Mouse (Mus musculus): ENCODE data around the gene Lyrm1. TPM values are rescaled to one million over a fixed set of nuclear protein-coding genes. Genes with fewer than 3 reads are reported as not detected.

Gene Lyrm1
- total and polyA plus RNA-seq, 2 experiments from 2014 or later, result 7.8 to 21.9 TPM

DNA sequence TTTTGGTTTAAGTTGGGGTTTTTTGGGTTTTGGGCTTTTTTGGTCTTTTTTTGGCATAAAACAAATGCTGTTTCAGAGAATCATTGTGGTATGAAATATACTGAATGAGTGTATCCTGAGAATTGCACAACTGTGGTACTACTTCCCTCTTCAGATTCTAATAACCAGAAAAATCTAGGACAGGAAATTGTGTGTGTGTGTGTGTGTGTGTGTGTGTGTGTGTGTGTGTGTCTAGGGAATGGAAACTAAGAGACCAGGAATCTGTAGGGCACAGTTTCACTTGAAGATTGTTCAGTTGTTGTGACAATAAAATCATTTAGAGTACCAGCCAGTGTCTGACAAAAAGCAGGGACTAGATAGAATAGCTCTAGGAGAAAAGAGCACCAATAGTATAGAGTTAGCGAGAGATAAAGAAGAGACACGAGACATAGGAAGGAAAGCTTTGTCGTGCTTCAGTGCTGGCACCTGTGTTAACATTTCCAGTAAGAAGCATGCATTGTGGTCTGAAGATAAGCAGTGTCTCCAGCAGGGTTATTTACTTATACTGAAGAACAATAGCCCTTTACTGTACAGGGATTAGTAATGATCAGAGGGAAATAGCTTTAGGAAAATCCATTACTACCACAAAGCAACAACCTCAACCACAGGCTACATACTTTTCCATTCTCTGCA lies 3.9 kb downstream of the Lyrm1 start:
- no peaks in the 10 kb centered on the region for H3K27me3 ChIP-seq (ENCODE audit: insufficient read depth, low read length)
- no peak overlapping the region for H3K4me3 ChIP-seq (ENCODE audit: low read length)
- no peak overlapping the region for H3K4me2 ChIP-seq (ENCODE audit: low read depth, low read length)
- no peak overlapping the region for H3K9ac ChIP-seq (replicated peaks; ENCODE audit: low read length)
- H3K27ac ChIP-seq, result no peak overlapping the region
- TF ChIP-seq CTCF (IDR thresholded peaks at IDR 0.05; ENCODE audit: low read depth), result no peak
- peaks cover 6% of the 10 kb centered on the region; the same call in 1 of the 2 replicates for H3K4me1 ChIP-seq (ENCODE audit: insufficient read depth, low read length)
- 76% methylated on average over 3 of the region's 3 CpGs for WGBS
- DNase-seq (ENCODE audit: low spot score) (no peak), ATAC-seq (no peak)
- no peaks in the 10 kb centered on the region for H3K9me3 ChIP-seq (ENCODE audit: low read length)
- no peaks in the 10 kb centered on the region for H3K36me3 ChIP-seq (ENCODE audit: insufficient read depth, low read length)

DNA sequence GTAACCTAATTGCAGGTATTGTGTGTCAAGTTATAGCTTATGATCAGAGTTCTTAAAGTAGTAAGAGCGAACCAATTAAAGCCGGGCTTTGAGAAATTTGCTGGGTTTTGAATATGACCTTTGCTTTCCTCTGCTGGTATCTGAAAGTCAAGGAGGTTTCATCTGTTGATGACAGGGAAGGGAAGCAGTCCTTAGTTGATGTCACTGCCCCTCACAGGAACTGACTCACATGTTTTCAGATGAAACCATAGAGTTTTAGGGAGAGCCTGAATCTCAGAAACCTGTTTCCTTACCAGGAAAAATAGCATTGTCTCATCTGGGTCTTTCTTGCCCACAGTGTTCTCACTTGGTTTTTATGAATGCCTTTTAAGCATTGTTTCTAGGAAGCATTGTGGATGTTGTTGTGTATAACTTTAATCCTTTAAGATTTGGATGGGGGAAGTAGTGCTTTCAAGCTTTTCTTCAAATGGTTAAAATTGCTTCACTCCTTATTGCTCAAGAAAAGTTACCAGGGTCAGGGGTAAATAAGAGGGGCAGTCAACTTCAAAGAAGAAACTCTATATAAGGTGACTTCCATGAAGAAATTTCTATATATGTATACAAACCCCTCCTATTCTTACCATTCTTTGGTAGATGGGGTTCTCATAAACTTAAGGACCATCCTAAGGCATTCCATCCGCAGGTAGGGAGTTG lies 11.0 kb downstream of the Lyrm1 start:
- no peak for ATAC-seq
- 94% methylated on average over 3 of the region's 3 CpGs for WGBS

DNA sequence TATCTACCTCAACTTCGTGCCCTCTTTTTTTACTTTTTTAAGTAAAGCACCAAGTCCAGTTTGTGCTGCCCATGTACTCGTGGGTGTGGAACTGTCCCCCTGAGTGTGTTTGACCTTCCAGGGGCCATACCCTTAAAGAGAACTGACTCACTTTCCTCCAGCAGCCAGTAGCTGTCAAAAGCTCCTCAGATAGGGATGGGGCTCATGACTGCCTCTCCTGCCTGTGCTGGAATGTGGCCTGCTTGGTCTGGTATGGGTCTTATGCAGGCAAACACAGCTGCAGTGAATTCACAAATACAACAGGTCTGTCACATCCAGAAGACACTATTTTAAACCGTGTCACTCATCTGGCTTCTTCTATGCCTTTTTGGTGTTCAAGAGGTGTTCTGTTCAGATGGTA lies 16.1 kb downstream of the Lyrm1 start:
- Histone ChIP-seq H3K4me2 (ENCODE audit: low read depth, low read length) (no peak overlapping the region), H3K4me1 (ENCODE audit: insufficient read depth, low read length) (no peaks in the 10 kb centered on the region), H3K9ac (replicated peaks; ENCODE audit: low read length) (no peak overlapping the region), H3K27me3 (ENCODE audit: insufficient read depth, low read length) (no peaks in the 10 kb centered on the region), H3K4me3 (ENCODE audit: low read length) (no peak overlapping the region), H3K9me3 (ENCODE audit: low read length) (no peaks in the 10 kb centered on the region), H3K27ac (no peak overlapping the region), H3K36me3 (ENCODE audit: insufficient read depth, low read length) (no peaks in the 10 kb centered on the region)
- ATAC-seq (no peak), DNase-seq (ENCODE audit: low spot score) (no peak)
- 83% methylated on average over 3 of the region's 3 CpGs for WGBS
- no peak for TF ChIP-seq CTCF (IDR thresholded peaks at IDR 0.05; ENCODE audit: low read depth)

More for the DNA sequence above, 11.0 kb downstream of the Lyrm1 start:
- Histone ChIP-seq H3K27ac (no peak overlapping the region), H3K9ac (replicated peaks; ENCODE audit: low read length) (no peak overlapping the region), H3K4me3 (ENCODE audit: low read length) (no peak overlapping the region), H3K27me3 (ENCODE audit: insufficient read depth, low read length) (no peaks in the 10 kb centered on the region), H3K4me2 (ENCODE audit: low read depth, low read length) (no peak overlapping the region), H3K36me3 (ENCODE audit: insufficient read depth, low read length) (no peaks in the 10 kb centered on the region), H3K4me1 (ENCODE audit: insufficient read depth, low read length) (no peaks in the 10 kb centered on the region), H3K9me3 (ENCODE audit: low read length) (no peaks in the 10 kb centered on the region)
- no peak for TF ChIP-seq CTCF (IDR thresholded peaks at IDR 0.05; ENCODE audit: low read depth)
- DNase-seq (ENCODE audit: low spot score), result no peak

DNA sequence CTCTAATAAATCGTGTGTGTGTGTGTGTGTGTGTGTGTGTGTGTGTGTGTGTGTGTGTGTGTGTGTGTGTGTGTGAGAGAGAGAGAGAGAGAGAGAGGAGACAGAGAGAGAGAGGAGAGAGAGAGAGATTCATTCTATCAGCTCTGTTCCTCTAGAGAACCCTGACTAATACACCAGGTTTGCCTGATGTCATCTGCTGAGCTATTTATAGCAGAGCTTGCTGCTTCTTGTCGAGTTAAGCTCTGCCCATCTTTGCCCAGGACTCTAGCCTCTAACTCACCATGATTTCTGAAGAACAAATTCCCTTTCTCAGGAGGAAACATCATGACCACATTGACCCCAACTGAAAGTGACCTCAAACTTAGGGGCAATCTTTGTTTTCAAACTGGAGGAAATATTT lies 24.8 kb downstream of the Lyrm1 start:
- TF ChIP-seq CTCF (IDR thresholded peaks at IDR 0.05; ENCODE audit: low read depth), result no peak
- peak; percentile 3 for DNase-seq (ENCODE audit: low spot score)
- 49% methylated on average over 2 of the region's 2 CpGs for WGBS
- Histone ChIP-seq H3K36me3 (ENCODE audit: insufficient read depth, low read length) (no peaks in the 10 kb centered on the region), H3K4me1 (ENCODE audit: insufficient read depth, low read length) (no peaks in the 10 kb centered on the region), H3K4me3 (ENCODE audit: low read length) (no peak overlapping the region), H3K27me3 (ENCODE audit: insufficient read depth, low read length) (no peaks in the 10 kb centered on the region), H3K9me3 (ENCODE audit: low read length) (no peaks in the 10 kb centered on the region), H3K4me2 (ENCODE audit: low read depth, low read length) (no peak overlapping the region), H3K27ac (no peak overlapping the region), H3K9ac (replicated peaks; ENCODE audit: low read length) (no peak overlapping the region)
- no peak for ATAC-seq

DNA sequence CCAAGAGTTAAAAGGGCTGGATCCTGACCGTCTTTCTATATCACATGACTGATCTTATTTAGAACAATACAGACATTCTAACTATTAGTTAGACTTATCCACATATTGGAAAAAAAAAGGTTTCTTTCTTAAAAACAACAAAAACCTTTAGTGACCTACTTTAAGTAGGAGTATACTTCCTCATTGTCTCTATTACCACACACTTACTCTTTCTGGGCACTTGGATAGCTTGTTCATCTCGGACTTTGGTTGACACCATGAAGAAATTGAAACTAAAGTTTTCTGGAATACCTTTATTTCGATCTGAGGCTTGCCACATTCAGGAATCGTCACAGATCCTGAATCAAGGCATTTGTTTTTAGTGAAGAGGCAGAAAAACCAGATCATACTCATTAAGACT lies 25.4 kb downstream of the Lyrm1 start:
- Histone ChIP-seq H3K27me3 (ENCODE audit: insufficient read depth, low read length) (no peaks in the 10 kb centered on the region), H3K27ac (no peak overlapping the region), H3K9ac (replicated peaks; ENCODE audit: low read length) (no peak overlapping the region), H3K9me3 (ENCODE audit: low read length) (no peaks in the 10 kb centered on the region), H3K4me2 (ENCODE audit: low read depth, low read length) (no peak overlapping the region), H3K4me1 (ENCODE audit: insufficient read depth, low read length) (no peaks in the 10 kb centered on the region), H3K4me3 (ENCODE audit: low read length) (no peak overlapping the region), H3K36me3 (ENCODE audit: insufficient read depth, low read length) (no peaks in the 10 kb centered on the region)
- DNase-seq (ENCODE audit: low spot score) (no peak), ATAC-seq (no peak)
- 71% methylated on average over 4 of the region's 4 CpGs for WGBS
- TF ChIP-seq CTCF (IDR thresholded peaks at IDR 0.05; ENCODE audit: low read depth), result no peak

DNA sequence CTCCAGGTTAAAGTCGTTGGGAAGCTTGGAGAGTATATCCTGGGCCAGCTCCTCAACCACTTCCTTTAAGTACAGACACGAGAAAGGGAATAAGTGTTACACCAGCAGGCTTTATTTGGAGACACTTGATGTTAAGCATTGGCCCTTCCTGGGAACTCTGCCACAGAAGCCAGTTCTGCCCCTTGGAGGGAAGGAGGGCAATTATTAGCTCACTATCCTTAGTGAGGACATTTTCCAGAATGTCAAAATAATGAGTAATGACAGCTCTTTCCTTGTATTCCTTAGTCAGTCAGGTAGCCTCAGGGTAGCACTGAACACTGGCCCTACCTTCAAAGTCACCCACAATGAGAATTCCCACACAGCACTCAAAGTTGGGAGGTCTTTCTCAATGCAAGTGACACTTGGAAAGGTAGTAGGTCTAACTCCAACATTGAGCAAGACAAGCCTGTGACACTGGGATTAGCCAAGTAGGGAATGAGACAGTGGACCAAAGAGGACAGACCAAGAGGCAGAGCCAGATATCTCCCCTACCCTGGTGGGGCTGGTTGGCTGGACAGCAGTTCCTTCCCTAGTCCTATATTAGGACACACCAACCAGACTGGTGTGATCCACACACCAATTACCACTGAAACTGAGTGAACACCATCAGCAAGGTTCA lies 33.3 kb downstream of the Lyrm1 start:
- H3K9ac ChIP-seq (replicated peaks; ENCODE audit: low read length), result no peak overlapping the region
- no peaks in the 10 kb centered on the region for H3K9me3 ChIP-seq (ENCODE audit: low read length)
- WGBS, result 69% methylated on average over 2 of the region's 2 CpGs
- TF ChIP-seq CTCF (IDR thresholded peaks at IDR 0.05; ENCODE audit: low read depth), result no peak
- H3K27ac ChIP-seq, result no peak overlapping the region
- H3K36me3 ChIP-seq (ENCODE audit: insufficient read depth, low read length), result no peaks in the 10 kb centered on the region
- ATAC-seq (no peak), DNase-seq (ENCODE audit: low spot score) (no peak)
- H3K4me3 ChIP-seq (ENCODE audit: low read length), result no peak overlapping the region
- H3K4me2 ChIP-seq (ENCODE audit: low read depth, low read length), result no peak overlapping the region
- no peaks in the 10 kb centered on the region for H3K27me3 ChIP-seq (ENCODE audit: insufficient read depth, low read length)
- H3K4me1 ChIP-seq (ENCODE audit: insufficient read depth, low read length), result no peaks in the 10 kb centered on the region

DNA sequence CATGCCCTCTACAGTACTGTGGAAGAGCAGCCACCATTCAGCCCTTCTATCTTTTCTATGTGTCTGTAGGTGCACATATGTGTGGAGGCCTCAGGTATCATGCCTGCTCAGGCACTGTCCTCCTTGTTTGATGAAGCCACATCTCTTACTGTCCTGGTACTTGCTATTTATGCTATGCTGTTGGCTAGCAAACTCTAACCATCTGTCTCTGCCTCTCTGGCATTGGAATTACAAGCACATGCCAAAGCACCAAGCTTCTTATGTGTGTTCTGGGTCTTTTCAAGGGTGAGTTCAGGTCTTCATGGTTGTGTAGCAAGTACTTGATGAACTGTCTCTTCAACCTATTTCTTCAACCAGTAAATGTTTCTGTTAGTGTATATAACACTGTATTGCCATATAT lies 40.7 kb downstream of the Lyrm1 start:
- no peak overlapping the region for H3K27ac ChIP-seq
- DNase-seq (ENCODE audit: low spot score) (no peak), ATAC-seq (no peak)
- no peak overlapping the region for H3K9ac ChIP-seq (replicated peaks; ENCODE audit: low read length)
- H3K36me3 ChIP-seq (ENCODE audit: insufficient read depth, low read length), result no peaks in the 10 kb centered on the region
- no peaks in the 10 kb centered on the region for H3K9me3 ChIP-seq (ENCODE audit: low read length)
- TF ChIP-seq CTCF (IDR thresholded peaks at IDR 0.05; ENCODE audit: low read depth), result no peak
- no peaks in the 10 kb centered on the region for H3K4me1 ChIP-seq (ENCODE audit: insufficient read depth, low read length)
- no peak overlapping the region for H3K4me3 ChIP-seq (ENCODE audit: low read length)
- no peaks in the 10 kb centered on the region for H3K27me3 ChIP-seq (ENCODE audit: insufficient read depth, low read length)
- no peak overlapping the region for H3K4me2 ChIP-seq (ENCODE audit: low read depth, low read length)
